Mouse (Mus musculus): ENCODE results near the gene Tnfsf13. TPM values are rescaled to one million over a fixed set of nuclear protein-coding genes. Genes with fewer than 3 reads are reported as not detected.

Gene Tnfsf13
- polyA plus RNA-seq, 2 experiments, result 0.77 to 4.4 TPM

- 82% methylated on average over 6 of the region's 6 CpGs for WGBS
- DNase-seq (ENCODE audit: low spot score), result no peak
- H3K4me3 ChIP-seq (replicated peaks; ENCODE audit: low read length), result no peak overlapping the region
- no peaks in the 10 kb centered on the region for H3K9me3 ChIP-seq (ENCODE audit: control insufficient read depth, low read length)
- H3K4me2 ChIP-seq (replicated peaks; ENCODE audit: low read depth, low read length, severe bottlenecking), result no peak overlapping the region
- H3K27me3 ChIP-seq (ENCODE audit: control insufficient read depth, insufficient read depth, low read length), result no peaks in the 10 kb centered on the region
- no peak for TF ChIP-seq POLR2A (IDR thresholded peaks at IDR 0.05; ENCODE audit: borderline replicate concordance, extremely low read depth, insufficient read depth, insufficient read length)
- no peak for ATAC-seq (ENCODE audit: low FRiP score, low read depth)
- H3K27ac ChIP-seq (replicated peaks; ENCODE audit: low read depth, low read length), result no peak overlapping the region
- peaks cover 38% of the 10 kb centered on the region for H3K4me1 ChIP-seq (ENCODE audit: control insufficient read depth, insufficient read depth, low read length)
- peaks cover 6% of the 10 kb centered on the region; the same call in 1 of the 2 replicates for H3K36me3 ChIP-seq (ENCODE audit: control insufficient read depth, insufficient read depth, low read length)
- H3K9ac ChIP-seq (ENCODE audit: low read depth, low read length, severe bottlenecking), result no peak overlapping the region
These were observed 648 bp downstream of the Tnfsf13 start for GRCm38 (mm10) chr11:69684936-69685335.

DNA sequence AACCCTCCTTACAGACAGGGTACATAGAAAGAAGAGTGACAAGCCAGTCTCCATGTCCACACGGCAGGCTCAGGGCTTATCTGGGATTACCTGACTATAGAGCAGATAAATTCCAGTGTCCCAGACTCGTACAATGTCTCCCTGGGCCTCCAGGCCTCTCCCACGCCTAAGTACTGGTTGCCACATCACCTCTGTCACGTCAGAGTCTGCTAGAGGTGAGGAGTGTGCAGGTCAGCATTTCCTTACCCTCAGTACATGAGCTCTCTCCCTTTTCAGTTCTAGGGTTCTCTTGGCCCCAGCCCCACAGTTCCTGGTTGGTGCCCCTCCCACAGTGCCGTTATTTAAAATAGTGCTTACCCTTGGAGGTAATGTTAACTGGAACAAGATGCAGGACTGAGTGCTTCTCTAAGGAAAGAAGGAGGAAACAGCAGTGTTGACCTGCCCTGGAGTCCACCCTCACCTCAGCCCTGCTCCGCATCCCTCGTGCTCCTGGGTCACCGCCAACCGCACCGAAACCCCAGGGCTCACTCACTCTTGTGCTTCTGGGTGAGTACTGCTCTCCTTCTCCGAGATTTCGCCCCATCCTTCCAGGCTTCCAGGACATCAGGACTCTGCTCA is 1.3 kb downstream of the Tnfsf13 start:
- Histone ChIP-seq H3K4me2 (replicated peaks; ENCODE audit: low read depth, low read length, severe bottlenecking) (no peak overlapping the region), H3K4me3 (replicated peaks; ENCODE audit: low read length) (no peak overlapping the region), H3K27me3 (ENCODE audit: control insufficient read depth, insufficient read depth, low read length) (no peaks in the 10 kb centered on the region), H3K4me1 (ENCODE audit: control insufficient read depth, insufficient read depth, low read length) (peaks cover 41% of the 10 kb centered on the region), H3K36me3 (ENCODE audit: control insufficient read depth, insufficient read depth, low read length) (peaks cover 13% of the 10 kb centered on the region; the same call in 1 of the 2 replicates), H3K9ac (ENCODE audit: low read depth, low read length, severe bottlenecking) (no peak overlapping the region), H3K9me3 (ENCODE audit: control insufficient read depth, low read length) (no peaks in the 10 kb centered on the region), H3K27ac (replicated peaks; ENCODE audit: low read depth, low read length) (no peak overlapping the region)
- DNase-seq (ENCODE audit: low spot score) (no peak), ATAC-seq (ENCODE audit: low FRiP score, low read depth) (no peak)
- WGBS, result 79% methylated on average over 12 of the region's 12 CpGs
- TF ChIP-seq POLR2A (IDR thresholded peaks at IDR 0.05; ENCODE audit: borderline replicate concordance, extremely low read depth, insufficient read depth, insufficient read length), result no peak

DNA sequence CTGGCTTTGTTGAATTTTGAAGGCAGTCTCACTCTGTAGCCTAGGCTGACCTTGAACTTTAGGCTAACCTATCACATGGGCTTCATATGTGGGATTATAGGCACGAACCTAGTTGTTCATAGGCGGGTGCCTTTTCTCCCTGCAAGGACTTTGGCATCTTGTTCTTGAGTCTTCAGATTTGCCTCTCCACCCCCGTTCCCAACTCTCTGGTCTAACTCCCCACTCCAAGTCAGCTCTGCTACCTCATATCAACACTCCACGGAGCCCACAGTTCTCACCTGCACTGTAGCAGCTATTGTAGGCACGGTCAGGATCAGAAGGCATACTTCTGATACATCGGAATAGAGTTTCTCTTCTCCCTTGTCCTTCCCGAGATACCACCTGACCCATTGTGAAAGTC is 2.0 kb downstream of the Tnfsf13 start:
- peak overlapping the region; percentile 87 for H3K27ac ChIP-seq (replicated peaks; ENCODE audit: low read depth, low read length)
- H3K9me3 ChIP-seq (ENCODE audit: control insufficient read depth, low read length), result no peaks in the 10 kb centered on the region
- peaks cover 20% of the 10 kb centered on the region for H3K36me3 ChIP-seq (ENCODE audit: control insufficient read depth, insufficient read depth, low read length)
- no peaks in the 10 kb centered on the region for H3K27me3 ChIP-seq (ENCODE audit: control insufficient read depth, insufficient read depth, low read length)
- DNase-seq (ENCODE audit: low spot score) (no peak), ATAC-seq (ENCODE audit: low FRiP score, low read depth) (no peak)
- H3K4me2 ChIP-seq (replicated peaks; ENCODE audit: low read depth, low read length, severe bottlenecking), result peak overlapping the region; percentile 88
- 0 out of 2 replicates have a peak overlapping the region, but pooled peaks have one; percentile 43 for H3K9ac ChIP-seq (ENCODE audit: low read depth, low read length, severe bottlenecking)
- peaks cover 41% of the 10 kb centered on the region for H3K4me1 ChIP-seq (ENCODE audit: control insufficient read depth, insufficient read depth, low read length)
- WGBS, result 79% methylated on average over 7 of the region's 7 CpGs
- no peak for TF ChIP-seq POLR2A (IDR thresholded peaks at IDR 0.05; ENCODE audit: borderline replicate concordance, extremely low read depth, insufficient read depth, insufficient read length)
- no peak overlapping the region for H3K4me3 ChIP-seq (replicated peaks; ENCODE audit: low read length)

DNA sequence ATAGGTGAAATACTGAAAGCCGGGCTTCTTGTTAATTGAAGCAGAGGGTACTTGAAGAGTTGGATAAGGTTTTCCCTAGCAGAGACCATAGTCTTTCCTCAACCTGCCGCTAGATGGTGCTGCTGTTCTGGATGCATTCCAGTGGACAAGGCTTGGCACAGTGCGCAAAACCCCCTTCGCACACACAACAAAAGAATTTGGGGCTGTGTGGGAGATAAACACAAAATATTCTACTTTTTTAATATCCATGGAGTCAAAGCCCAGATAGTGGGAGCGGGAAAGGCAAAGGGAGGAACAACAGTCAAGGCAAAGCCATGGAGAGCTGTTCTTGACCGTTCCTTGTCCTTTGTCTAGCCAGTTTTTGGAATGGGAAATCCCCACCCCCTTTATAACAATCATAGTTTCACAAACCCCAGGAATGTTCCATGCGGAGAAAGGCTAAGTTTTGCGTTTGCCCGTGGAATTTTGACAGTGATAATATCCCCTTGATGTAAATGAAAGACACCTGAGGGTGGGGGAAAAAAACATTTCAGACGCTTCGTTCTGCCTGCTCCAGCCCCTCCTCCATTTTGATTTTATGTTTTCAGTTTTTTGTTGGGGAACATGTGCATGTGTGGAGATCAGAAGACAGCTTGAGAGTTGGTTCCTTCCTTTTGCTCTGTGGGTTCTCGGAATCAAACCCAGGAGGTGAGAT is 2.6 kb downstream of the Tnfsf13 start:
- WGBS, result 9% methylated on average over 12 of the region's 12 CpGs
- H3K4me2 ChIP-seq (replicated peaks; ENCODE audit: low read depth, low read length, severe bottlenecking), result peak overlapping the region; percentile 88
- peak; percentile 45 for ATAC-seq (ENCODE audit: low FRiP score, low read depth)
- no peaks in the 10 kb centered on the region for H3K9me3 ChIP-seq (ENCODE audit: control insufficient read depth, low read length)
- peaks cover 41% of the 10 kb centered on the region for H3K4me1 ChIP-seq (ENCODE audit: control insufficient read depth, insufficient read depth, low read length)
- peak overlapping the region; percentile 43; the same call in 1 of the 2 replicates for H3K9ac ChIP-seq (ENCODE audit: low read depth, low read length, severe bottlenecking)
- H3K4me3 ChIP-seq (replicated peaks; ENCODE audit: low read length), result peak overlapping the region; percentile 87
- peak; percentile 96 for DNase-seq (ENCODE audit: low spot score)
- H3K27me3 ChIP-seq (ENCODE audit: control insufficient read depth, insufficient read depth, low read length), result no peaks in the 10 kb centered on the region
- TF ChIP-seq POLR2A (IDR thresholded peaks at IDR 0.05; ENCODE audit: borderline replicate concordance, extremely low read depth, insufficient read depth, insufficient read length), result peak; percentile 50; the same call in 1 of the 2 replicates
- peak overlapping the region; percentile 87 for H3K27ac ChIP-seq (replicated peaks; ENCODE audit: low read depth, low read length)
- peaks cover 25% of the 10 kb centered on the region for H3K36me3 ChIP-seq (ENCODE audit: control insufficient read depth, insufficient read depth, low read length)

GRCm38 (mm10) chr11:69682209-69682839 is 3.3 kb downstream of the Tnfsf13 start:
- H3K9ac ChIP-seq (ENCODE audit: low read depth, low read length, severe bottlenecking), result peak overlapping the region; percentile 74
- peak overlapping the region; percentile 88 for H3K4me2 ChIP-seq (replicated peaks; ENCODE audit: low read depth, low read length, severe bottlenecking)
- DNase-seq (ENCODE audit: low spot score), result no peak
- peaks cover 30% of the 10 kb centered on the region for H3K36me3 ChIP-seq (ENCODE audit: control insufficient read depth, insufficient read depth, low read length)
- WGBS, result 24% methylated on average over 24 of the region's 24 CpGs
- peak overlapping the region; percentile 87 for H3K27ac ChIP-seq (replicated peaks; ENCODE audit: low read depth, low read length)
- ATAC-seq (ENCODE audit: low FRiP score, low read depth), result 0 out of 2 replicates have a peak, but pooled peaks have one; percentile 1
- peak overlapping the region; percentile 87 for H3K4me3 ChIP-seq (replicated peaks; ENCODE audit: low read length)
- no peak for TF ChIP-seq POLR2A (IDR thresholded peaks at IDR 0.05; ENCODE audit: borderline replicate concordance, extremely low read depth, insufficient read depth, insufficient read length)
- H3K9me3 ChIP-seq (ENCODE audit: control insufficient read depth, low read length), result no peaks in the 10 kb centered on the region
- no peaks in the 10 kb centered on the region for H3K27me3 ChIP-seq (ENCODE audit: control insufficient read depth, insufficient read depth, low read length)
- peaks cover 41% of the 10 kb centered on the region for H3K4me1 ChIP-seq (ENCODE audit: control insufficient read depth, insufficient read depth, low read length)

All from limb, embryonic 14.5 days (tissue).